Mouse (Mus musculus) myocyte (in vitro differentiated cells): ENCODE data around the gene Tec. TPM values are rescaled to one million over a fixed set of nuclear protein-coding genes. Genes with fewer than 3 reads are reported as not detected.

Experiments used
- H3K27me3 ChIP-seq: one replicate; pipeline ENCODE4 v1.6.1; 2011; ENCODE audit not compliant: control insufficient read depth, insufficient read depth, insufficient read length
- H3K36me3 ChIP-seq: one replicate; pipeline ENCODE4 v1.6.1; 2011; ENCODE audit not compliant: control insufficient read depth, insufficient read depth
- H3K4me2 ChIP-seq: one replicate; pipeline ENCODE4 v1.6.1; 2011; ENCODE audit warnings: low read depth, control low read depth
- H3K4me3 ChIP-seq: one replicate; pipeline ENCODE4 v1.5.1; 2011; ENCODE audit warnings: mild to moderate bottlenecking, control low read depth, moderate library complexity
- H3K79me2 ChIP-seq: one replicate; pipeline ENCODE4 v1.6.1; 2011; ENCODE audit not compliant: control insufficient read depth, insufficient read depth
- H3ac ChIP-seq: one replicate; pipeline ENCODE4 v1.6.1; 2011; ENCODE audit not compliant: control insufficient read depth, insufficient read length
- CEBPB ChIP-seq: IDR thresholded peaks from 2 replicates; pipeline ENCODE4 v1.6.1; 2011; ENCODE audit warnings: mild to moderate bottlenecking, moderate library complexity; ENCODE audit not compliant: poor library complexity, insufficient read depth, severe bottlenecking
- E2F4 ChIP-seq: IDR thresholded peaks from one replicate; pipeline ENCODE4 v1.6.1; 2011; ENCODE audit warnings: mild to moderate bottlenecking, control low read depth, moderate library complexity; ENCODE audit not compliant: insufficient read depth
- MAX ChIP-seq: IDR thresholded peaks from one replicate; pipeline ENCODE4 v1.6.1; 2011; ENCODE audit warnings: low read depth, mild to moderate bottlenecking, control low read depth
- MYOD1 ChIP-seq, 3 experiments: IDR thresholded peaks; one replicate each; pipeline ENCODE4 v1.6.1; 2011; ENCODE audit warnings: control low read depth in 2 of 3, low read depth in 2 of 3, mild to moderate bottlenecking in 2 of 3, moderate library complexity in 1 of 3; ENCODE audit not compliant: insufficient read length in 2 of 3, control insufficient read depth in 1 of 3
- MYOG ChIP-seq, 3 experiments: IDR thresholded peaks; one replicate each; pipeline ENCODE4 v1.6.1; 2011; ENCODE audit warnings: control low read depth in 2 of 3, low read depth in 2 of 3, mild to moderate bottlenecking in 2 of 3; ENCODE audit not compliant: insufficient read length in 2 of 3, control insufficient read depth in 1 of 3, insufficient read depth in 1 of 3
- POLR2A ChIP-seq: IDR thresholded peaks from one replicate; pipeline ENCODE4 v1.6.1; 2011; ENCODE audit warnings: low read depth, mild to moderate bottlenecking, control low read depth, moderate library complexity; ENCODE audit not compliant: insufficient read length
- POLR2AphosphoS2 ChIP-seq: IDR thresholded peaks from one replicate; pipeline ENCODE4 v1.6.1; 2011; ENCODE audit warnings: low read depth, control low read depth; ENCODE audit not compliant: insufficient read length
- REST ChIP-seq: IDR thresholded peaks from one replicate; pipeline ENCODE4 v1.6.1; 2011; ENCODE audit warnings: mild to moderate bottlenecking, control low read depth, moderate library complexity; ENCODE audit not compliant: insufficient read depth, insufficient read length
- SRF ChIP-seq: IDR thresholded peaks from one replicate; pipeline ENCODE4 v1.6.1; 2011; ENCODE audit warnings: low read depth; ENCODE audit not compliant: control insufficient read depth, insufficient read length
- TCF12 ChIP-seq: IDR thresholded peaks from one replicate; pipeline ENCODE4 v1.6.1; 2011; ENCODE audit warnings: mild to moderate bottlenecking, control low read depth; ENCODE audit not compliant: poor library complexity, insufficient read depth, severe bottlenecking
- TCF3 ChIP-seq: IDR thresholded peaks from one replicate; pipeline ENCODE4 v1.6.1; 2011; ENCODE audit warnings: low read depth, control low read depth; ENCODE audit not compliant: insufficient read length
- USF1 ChIP-seq: IDR thresholded peaks from one replicate; pipeline ENCODE4 v1.6.1; 2011; ENCODE audit warnings: low read depth, mild to moderate bottlenecking, control low read depth, moderate library complexity
- polyA plus RNA-seq: library from polyadenylated mRNA; unstranded; fragments of >200 nt; fragmentation: generic; extraction: Trizol; gene quantifications from one replicate; pipeline ENCODE4 v1.2.1, GENCODE M21; 2012; ENCODE audit warnings: missing spikeins

Tec gene
- polyA plus RNA-seq, 1 experiment, result 1.5 TPM

GRCm38 (mm10) chr5:72895261-72895660, 27.0 kb upstream of the Tec start:
- no peak overlapping the region for H3K4me2 ChIP-seq
- no peaks in the 10 kb centered on the region for H3K79me2 ChIP-seq
- H3K27me3 ChIP-seq, result no peaks in the 10 kb centered on the region
- no peak overlapping the region for H3ac ChIP-seq
- TF ChIP-seq MYOG (IDR thresholded peaks at IDR 0.05; ENCODE audit: control insufficient read depth in 1 of 3, insufficient read depth in 1 of 3, insufficient read length in 2 of 3, low read depth in 2 of 3) (no peak), TCF12 (no peak), USF1 (no peak), TCF3 (no peak), CEBPB (no peak), REST (no peak), MAX (no peak), POLR2AphosphoS2 (no peak), MYOD1 (IDR thresholded peaks at IDR 0.05; ENCODE audit: control insufficient read depth in 1 of 3, insufficient read length in 2 of 3, low read depth in 2 of 3) (no peak), POLR2A (no peak), E2F4 (no peak), SRF (no peak)
- no peaks in the 10 kb centered on the region for H3K36me3 ChIP-seq
- no peak overlapping the region for H3K4me3 ChIP-seq

GRCm38 (mm10) chr5:72893987-72894386, 25.7 kb upstream of the Tec start:
- Histone ChIP-seq H3K79me2 (no peaks in the 10 kb centered on the region), H3K36me3 (no peaks in the 10 kb centered on the region), H3K4me3 (no peak overlapping the region), H3K4me2 (no peak overlapping the region), H3K27me3 (no peaks in the 10 kb centered on the region), H3ac (no peak overlapping the region)
- no peak for TF ChIP-seq USF1
- TF ChIP-seq POLR2A, result no peak
- TF ChIP-seq E2F4, result no peak
- no peak for TF ChIP-seq MYOG (IDR thresholded peaks at IDR 0.05; ENCODE audit: control insufficient read depth in 1 of 3, insufficient read depth in 1 of 3, insufficient read length in 2 of 3, low read depth in 2 of 3)
- TF ChIP-seq POLR2AphosphoS2, result no peak
- no peak for TF ChIP-seq MYOD1 (IDR thresholded peaks at IDR 0.05; ENCODE audit: control insufficient read depth in 1 of 3, insufficient read length in 2 of 3, low read depth in 2 of 3)
- TF ChIP-seq SRF, result no peak

GRCm38 (mm10) chr5:72891534-72891933, 23.3 kb upstream of the Tec start:
- H3K27me3 ChIP-seq, result no peaks in the 10 kb centered on the region
- H3K79me2 ChIP-seq, result no peaks in the 10 kb centered on the region
- H3K4me2 ChIP-seq, result no peak overlapping the region
- H3ac ChIP-seq, result no peak overlapping the region
- TF ChIP-seq TCF3 (no peak), E2F4 (no peak), POLR2AphosphoS2 (no peak), POLR2A (no peak), MAX (no peak), REST (no peak), SRF (no peak), USF1 (no peak), CEBPB (no peak), MYOG (IDR thresholded peaks at IDR 0.05; ENCODE audit: control insufficient read depth in 1 of 3, insufficient read depth in 1 of 3, insufficient read length in 2 of 3, low read depth in 2 of 3) (no peak), MYOD1 (IDR thresholded peaks at IDR 0.05; ENCODE audit: control insufficient read depth in 1 of 3, insufficient read length in 2 of 3, low read depth in 2 of 3) (no peak), TCF12 (no peak)
- no peaks in the 10 kb centered on the region for H3K36me3 ChIP-seq
- H3K4me3 ChIP-seq, result no peak overlapping the region

GRCm38 (mm10) chr5:72888260-72888659, 20.0 kb upstream of the Tec start:
- no peaks in the 10 kb centered on the region for H3K79me2 ChIP-seq
- TF ChIP-seq MYOD1 (IDR thresholded peaks at IDR 0.05; ENCODE audit: control insufficient read depth in 1 of 3, insufficient read length in 2 of 3, low read depth in 2 of 3) (no peak), POLR2AphosphoS2 (no peak), TCF3 (no peak), CEBPB (no peak), TCF12 (no peak), USF1 (no peak), POLR2A (no peak), MYOG (IDR thresholded peaks at IDR 0.05; ENCODE audit: control insufficient read depth in 1 of 3, insufficient read depth in 1 of 3, insufficient read length in 2 of 3, low read depth in 2 of 3) (no peak), E2F4 (no peak), SRF (no peak), REST (no peak), MAX (no peak)
- H3K27me3 ChIP-seq, result no peaks in the 10 kb centered on the region
- no peak overlapping the region for H3ac ChIP-seq
- H3K36me3 ChIP-seq, result no peaks in the 10 kb centered on the region
- H3K4me2 ChIP-seq, result no peak overlapping the region
- H3K4me3 ChIP-seq, result no peak overlapping the region
